Mouse (Mus musculus): ENCODE results near the gene Anks6.

Anks6 gene

GRCm38 (mm10) chr4:47047765-47048164 is 9.5 kb downstream of the Anks6 start:
- DNase-seq (ENCODE audit: extremely low read depth, low read depth, low spot score), result no peak

DNA sequence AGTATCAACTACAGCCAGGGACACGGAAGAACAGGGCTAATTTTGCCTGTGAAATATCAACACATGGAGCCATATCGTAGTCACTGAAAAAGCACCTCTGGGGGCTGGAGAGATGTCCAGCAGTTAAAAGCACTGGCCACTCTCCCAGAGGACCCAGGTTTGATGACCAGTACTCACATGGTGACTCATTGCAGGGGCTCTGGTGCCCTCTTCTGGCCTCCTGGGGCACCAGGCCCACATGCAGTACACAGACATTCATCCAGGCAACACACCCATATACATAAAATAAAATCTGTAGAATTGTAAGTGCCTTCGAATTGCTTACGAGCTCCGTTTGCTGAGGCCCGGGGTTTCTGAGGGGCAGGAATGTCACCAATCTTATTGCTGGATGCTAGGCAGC is 10.3 kb downstream of the Anks6 start:
- DNase-seq (ENCODE audit: extremely low read depth, low read depth, low spot score), result no peak

- DNase-seq (ENCODE audit: extremely low read depth, low read depth, low spot score), result no peak
Observed at GRCm38 (mm10) chr4:47043866-47044265, 13.4 kb downstream of the Anks6 start.

GRCm38 (mm10) chr4:47039586-47039985 is 17.6 kb downstream of the Anks6 start:
- no peak for DNase-seq (ENCODE audit: extremely low read depth, low read depth, low spot score)

- DNase-seq (ENCODE audit: extremely low read depth, low read depth, low spot score), result no peak
Observed at GRCm38 (mm10) chr4:47037321-47037657, 19.9 kb downstream of the Anks6 start.

- no peak for DNase-seq (ENCODE audit: extremely low read depth, low read depth, low spot score)
Observed at GRCm38 (mm10) chr4:47036486-47037320, 20.5 kb downstream of the Anks6 start.

- DNase-seq (ENCODE audit: extremely low read depth, low read depth, low spot score), result no peak
Observed at GRCm38 (mm10) chr4:47035536-47035935, 21.7 kb downstream of the Anks6 start.

GRCm38 (mm10) chr4:47032171-47032570 is 25.1 kb downstream of the Anks6 start:
- no peak for DNase-seq (ENCODE audit: extremely low read depth, low read depth, low spot score)

DNA sequence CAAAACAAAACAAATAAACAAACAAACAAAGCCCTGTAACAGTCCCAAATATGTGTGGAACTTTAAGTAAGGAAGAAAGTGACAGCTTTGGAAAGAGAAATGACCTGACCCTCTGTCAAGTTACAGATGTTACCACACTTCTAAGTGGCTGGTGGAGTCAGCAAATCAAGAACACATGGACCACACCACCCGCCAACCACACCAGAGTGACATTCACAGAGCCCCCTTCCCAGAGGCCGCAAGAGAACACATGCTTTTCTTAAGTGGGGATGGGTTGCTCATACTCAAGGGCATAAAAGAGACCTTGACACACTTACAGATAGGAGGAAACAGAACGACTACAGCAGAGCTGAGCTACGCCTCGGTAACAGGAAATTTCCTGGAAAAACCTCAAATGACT is 28.4 kb downstream of the Anks6 start:
- DNase-seq (ENCODE audit: extremely low read depth, low read depth, low spot score), result no peak

GRCm38 (mm10) chr4:47023949-47024348 is 33.3 kb downstream of the Anks6 start:
- no peak for DNase-seq (ENCODE audit: extremely low read depth, low read depth, low spot score)

DNA sequence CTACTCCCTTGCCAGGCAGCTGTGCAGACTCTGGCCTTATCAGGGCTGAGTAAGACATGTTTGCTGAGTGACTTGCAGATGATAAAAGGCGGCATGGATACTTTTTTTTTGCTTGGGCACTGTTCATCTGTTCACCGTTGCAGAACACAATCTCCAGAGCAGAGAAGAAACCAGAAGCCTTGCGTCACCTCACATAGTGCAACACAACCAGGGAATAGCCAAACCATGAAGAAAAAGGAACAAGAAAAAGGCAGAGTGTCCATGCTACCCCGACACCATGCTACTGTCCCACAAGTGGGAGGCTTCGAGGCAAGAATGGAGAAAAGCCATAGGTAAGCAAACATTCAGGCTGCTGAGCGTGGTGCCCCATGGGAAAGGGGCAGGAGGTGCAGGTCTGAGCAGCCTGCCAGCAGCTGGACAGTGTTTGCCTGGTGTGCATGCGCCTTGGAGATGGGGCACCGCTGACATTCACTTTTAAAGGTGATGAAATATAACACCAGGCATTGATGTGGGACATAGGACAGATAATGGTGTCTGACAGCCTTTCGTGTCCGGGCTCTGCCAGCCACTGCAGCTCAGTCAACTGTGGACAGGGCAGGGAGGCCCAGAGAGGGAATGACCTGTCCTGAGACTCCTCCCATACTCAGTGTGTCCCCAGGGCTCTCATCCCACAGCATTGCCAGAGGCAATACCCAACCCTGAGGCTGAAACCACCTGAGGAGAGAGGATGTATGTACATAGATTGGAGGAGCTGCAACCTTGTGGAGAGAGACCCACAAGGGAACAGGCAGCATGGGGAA is 34.2 kb downstream of the Anks6 start:
- no peak for DNase-seq (ENCODE audit: extremely low read depth, low read depth, low spot score)

- DNase-seq (ENCODE audit: extremely low read depth, low read depth, low spot score), result no peak
Observed at GRCm38 (mm10) chr4:47020563-47020962, 36.7 kb downstream of the Anks6 start.

DNA sequence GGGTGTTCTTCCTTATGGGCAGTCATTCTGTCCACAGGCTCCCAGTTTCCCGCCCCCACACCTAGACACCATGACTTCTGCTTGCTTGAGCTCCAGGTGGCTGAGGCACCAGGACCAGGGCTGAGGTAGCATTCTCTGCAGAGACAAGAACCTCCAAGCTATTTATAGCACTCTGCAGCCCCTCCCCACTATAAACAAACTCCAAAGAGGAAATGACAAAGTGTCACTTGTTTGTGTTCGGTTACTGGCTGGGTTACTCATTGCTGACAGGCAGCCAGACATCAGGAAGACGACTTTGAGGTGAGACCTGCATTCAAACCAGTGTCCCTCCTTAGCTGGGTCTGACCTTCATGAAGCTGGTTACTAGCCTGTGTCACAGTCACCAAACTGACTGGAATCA is 42.1 kb downstream of the Anks6 start:
- DNase-seq (ENCODE audit: extremely low read depth, low read depth, low spot score), result no peak

DNA sequence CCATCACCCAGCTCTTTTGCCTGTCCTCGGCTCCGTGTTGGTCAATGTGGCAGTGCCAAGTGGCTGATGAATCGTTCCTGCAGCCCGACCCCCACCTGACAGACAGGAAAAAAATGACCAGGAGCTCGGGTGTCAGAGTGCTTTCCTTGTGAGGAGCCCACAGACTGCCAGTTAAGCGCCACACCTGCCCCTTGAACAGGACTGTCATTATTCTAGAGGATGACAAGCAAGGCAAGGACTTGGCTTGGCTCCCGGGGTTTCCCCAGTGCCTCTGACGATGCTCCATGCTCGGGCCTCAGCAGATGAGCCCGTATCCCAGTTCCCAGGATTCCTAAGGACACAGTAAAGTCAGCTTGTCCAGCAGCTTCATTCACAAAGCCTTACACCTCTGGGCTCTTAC is 44.8 kb downstream of the Anks6 start:
- DNase-seq (ENCODE audit: extremely low read depth, low read depth, low spot score), result no peak

GRCm38 (mm10) chr4:47010400-47011231 is 46.6 kb downstream of the Anks6 start:
- no peak for DNase-seq (ENCODE audit: extremely low read depth, low read depth, low spot score)

- no peak for DNase-seq (ENCODE audit: extremely low read depth, low read depth, low spot score)
Observed at GRCm38 (mm10) chr4:47000626-47001395, 56.4 kb downstream of the Anks6 start.

DNA sequence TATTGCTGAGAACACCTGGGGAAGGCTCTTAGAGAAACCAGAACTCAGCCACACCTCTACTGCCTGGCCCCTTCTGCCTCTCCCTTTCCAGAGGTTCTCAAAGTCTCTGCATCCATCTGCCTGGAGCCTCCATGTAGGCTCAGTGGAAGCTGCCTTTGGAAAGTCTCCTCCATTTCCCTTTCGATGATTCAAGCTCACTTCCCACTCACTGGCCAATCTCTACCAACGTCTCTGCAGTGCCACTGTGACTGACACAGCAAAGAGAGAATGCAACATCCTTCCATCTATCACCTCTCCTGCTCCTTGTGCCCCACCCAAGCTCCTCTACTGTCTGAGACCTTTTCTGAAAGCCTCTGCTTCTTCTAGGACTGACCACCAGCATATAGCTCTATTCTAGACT is 59.3 kb downstream of the Anks6 start:
- DNase-seq (ENCODE audit: extremely low read depth, low read depth, low spot score), result no peak

DNA sequence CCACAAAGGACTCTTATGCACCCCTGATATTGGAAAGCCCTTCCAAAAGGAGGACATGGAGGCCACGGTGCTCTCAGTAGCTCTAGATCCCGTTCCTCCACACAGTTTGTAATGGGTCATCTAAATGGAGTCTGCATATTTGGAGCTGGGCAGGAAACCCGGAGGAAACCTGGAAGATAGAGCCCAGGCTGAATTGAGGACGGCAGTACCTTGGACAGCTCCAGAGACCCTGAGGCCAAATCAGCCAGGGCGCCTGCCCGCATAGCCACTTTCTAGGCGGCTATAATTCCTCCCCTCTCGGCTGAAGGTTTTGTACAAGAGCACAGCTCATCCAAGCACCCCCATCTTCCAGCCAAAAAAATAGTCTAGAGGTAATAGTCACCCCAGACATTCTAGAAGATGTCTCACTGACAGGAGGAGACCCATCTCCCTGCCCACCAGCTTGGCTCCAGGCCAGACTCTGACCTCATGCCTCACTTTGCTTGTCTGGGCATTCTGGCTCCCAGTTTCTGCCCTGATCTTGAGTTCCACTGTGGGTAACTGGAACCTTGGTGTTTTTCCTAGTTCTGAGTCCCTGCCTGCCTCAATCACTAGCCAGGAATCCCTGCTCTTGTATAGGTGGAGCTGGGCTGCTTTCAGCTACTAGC is 64.3 kb downstream of the Anks6 start:
- DNase-seq (ENCODE audit: extremely low read depth, low read depth, low spot score), result no peak

GRCm38 (mm10) chr4:46991959-46992316 is 65.3 kb downstream of the Anks6 start:
- no peak for DNase-seq (ENCODE audit: extremely low read depth, low read depth, low spot score)

Data from fat pad, adult 2 months (tissue).